Mouse (Mus musculus) heart, adult 2 months (tissue): Measurements from ENCODE around the gene Mrpl45. TPM values are rescaled to one million over a fixed set of nuclear protein-coding genes. Genes with fewer than 3 reads are reported as not detected.

ENCODE experiments used
- DNase-seq, 2 experiments: peaks; one replicate each; pipeline ENCODE4 v3.0.0; 2021
- H3K27ac ChIP-seq: fragments of 200-600 bp; 2 replicates; pipeline ENCODE4 v1.8.1; 2022
- H3K27me3 ChIP-seq: fragments of 200-500 bp; 2 replicates; pipeline ENCODE4 v1.6.1; 2012; ENCODE audit warnings: mild to moderate bottlenecking, low read length, inconsistent platforms, mixed read lengths; ENCODE audit not compliant: control insufficient read depth, insufficient read depth
- H3K36me3 ChIP-seq: fragments of 200-500 bp; 2 replicates; pipeline ENCODE4 v1.6.1; 2012; ENCODE audit warnings: low read length, inconsistent platforms; ENCODE audit not compliant: control insufficient read depth, insufficient read depth
- H3K4me1 ChIP-seq: fragments of 200-500 bp; 2 replicates; pipeline ENCODE4 v1.6.1; 2011; ENCODE audit warnings: low read length; ENCODE audit not compliant: control insufficient read depth, insufficient read depth
- H3K4me3 ChIP-seq: fragments of 200-600 bp; 2 replicates; pipeline ENCODE4 v1.8.1; 2022
- H3K79me2 ChIP-seq: fragments of 200-500 bp; replicated peaks from 2 replicates; pipeline ENCODE4 v1.6.1; 2012; ENCODE audit warnings: mild to moderate bottlenecking, inconsistent platforms, low read length, moderate library complexity, mixed read lengths; ENCODE audit not compliant: control insufficient read depth, insufficient read depth
- H3K9ac ChIP-seq: fragments of 200-500 bp; 2 replicates; pipeline ENCODE4 v1.6.1; 2012; ENCODE audit warnings: low read depth, mild to moderate bottlenecking, control low read depth, inconsistent platforms, low read length, mixed read lengths
- CTCF ChIP-seq: fragments of 200-600 bp; IDR thresholded peaks from 2 replicates; pipeline ENCODE4 v1.8.1; 2022; ENCODE audit warnings: antibody characterized with exemption, mild to moderate bottlenecking, moderate library complexity
- EP300 ChIP-seq: fragments of 200-500 bp; IDR thresholded peaks from 2 replicates; pipeline ENCODE4 v1.6.1; 2011; ENCODE audit warnings: low read depth, low read length, control low read depth; ENCODE audit not compliant: insufficient read depth
- POLR2A ChIP-seq: fragments of 200-500 bp; IDR thresholded peaks from 2 replicates; pipeline ENCODE4 v1.6.1; 2011; ENCODE audit warnings: mild to moderate bottlenecking, low read depth, low read length, control low read depth; ENCODE audit not compliant: insufficient read depth
- WGBS: fragments of 180-500 bp; shearing (Covaris S2); methylation state at CpG from one replicate; pipeline ENCODE4 v1.1.7; 2018; 5-methylcytosine and 5-hydroxymethylcytosine counted together
- intact Hi-C: fragments of 180-260 bp; cut with DNase I; formaldehyde crosslinking; loops from one replicate; pipeline ENCODE4 v1.15.1; 2025
- polyA plus RNA-seq: library from polyadenylated mRNA; depleted of rRNA; stranded (reverse); fragments of >200 nt; gene quantifications from 2 replicates; pipeline ENCODE4 v1.2.3, GENCODE M21; 2012
- total RNA-seq, 2 experiments: library from RNA; stranded (reverse); gene quantifications; 2 replicates each; pipeline ENCODE4 v1.2.3; 2021

The Mrpl45 gene
- total and polyA plus RNA-seq, 3 experiments, result 33.7 to 62.5 (median 48.9) TPM

DNA sequence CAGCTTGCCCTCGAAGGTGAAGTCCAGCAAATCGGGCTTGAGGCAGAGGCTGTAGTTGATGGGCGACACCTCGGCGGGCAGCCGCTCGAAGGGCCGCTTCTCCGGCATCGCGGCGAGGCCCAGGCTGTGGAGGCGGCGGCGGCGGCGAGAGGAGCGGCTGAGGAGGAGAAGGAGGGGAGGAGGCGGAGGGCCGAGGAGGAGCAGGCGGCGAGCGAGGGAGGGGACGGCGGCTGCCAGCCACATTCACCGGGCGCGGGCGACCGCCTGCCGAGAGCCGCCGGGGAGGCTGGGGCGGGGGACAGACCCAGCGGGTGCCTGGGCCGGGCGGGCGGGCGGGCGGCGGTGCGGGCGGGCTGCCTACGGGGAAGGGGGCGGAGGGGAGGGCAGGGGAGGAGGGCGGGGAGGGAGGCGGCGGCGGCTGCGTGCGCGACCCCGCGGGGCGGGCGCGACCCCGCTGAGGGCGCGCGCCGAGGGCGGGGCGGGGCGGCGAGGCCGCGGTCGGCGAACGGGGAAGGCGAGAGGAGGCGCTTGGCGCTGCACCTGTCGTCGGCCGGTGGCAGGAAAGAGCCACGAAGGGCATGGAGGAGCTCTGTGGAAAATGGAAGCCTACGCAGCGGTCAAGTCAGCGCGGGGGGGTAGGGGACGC, 35.2 kb upstream of the Mrpl45 start, which contains the start of gene Npepps:
Gene Npepps (minus strand): TSS at position 423 of the 646 bp plus-strand sequence.
- H3K79me2 ChIP-seq, result peaks cover 8% of the 10 kb centered on the region

DNA sequence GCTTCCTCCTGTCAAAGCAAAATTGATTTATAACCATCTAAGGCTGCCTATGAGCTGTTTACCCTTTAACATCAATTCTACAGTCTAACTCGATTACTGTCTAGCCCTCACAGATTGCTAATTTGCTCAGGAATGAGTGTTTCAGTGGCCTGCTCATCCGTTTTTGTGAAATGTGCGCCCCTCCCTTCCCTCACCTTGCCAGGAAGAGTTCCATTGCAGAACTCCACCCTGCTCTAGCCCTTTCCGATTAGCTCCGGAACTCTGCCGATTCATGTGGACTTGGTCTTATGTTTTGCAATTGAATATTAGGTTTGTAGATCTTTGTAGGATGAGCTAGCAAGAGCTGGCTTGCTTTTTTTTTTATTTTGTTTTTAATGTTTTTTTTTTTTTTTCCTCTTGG, 33.3 kb upstream of the Mrpl45 start:
- peaks cover 2% of the 10 kb centered on the region for H3K36me3 ChIP-seq
- intact Hi-C loops, result no loop called here
- H3K27ac ChIP-seq, result no peak overlapping the region
- H3K79me2 ChIP-seq, result peaks cover 3% of the 10 kb centered on the region; the same call in 1 of the 2 replicates
- no peak for DNase-seq
- TF ChIP-seq EP300 (no peak), POLR2A (no peak), CTCF (no peak)
- H3K9ac ChIP-seq, result no peak overlapping the region
- peaks cover 7% of the 10 kb centered on the region for H3K4me1 ChIP-seq
- WGBS, result 82% methylated on average over 6 of the region's 6 CpGs
- H3K4me3 ChIP-seq, result no peak overlapping the region
- no peaks in the 10 kb centered on the region for H3K27me3 ChIP-seq

More for the DNA sequence above, 35.2 kb upstream of the Mrpl45 start, which contains the start of gene Npepps:
- Histone ChIP-seq H3K9ac (peak within 1 kb of the TSS; percentile 100), H3K4me3 (peak within 1 kb of the TSS; percentile 78), H3K27me3 (no peaks in the 10 kb centered on the region), H3K27ac (peak within 1 kb of the TSS; percentile 87), H3K4me1 (peaks cover 7% of the 10 kb centered on the region), H3K36me3 (peaks cover 2% of the 10 kb centered on the region)
- intact Hi-C loops, result loop anchor here (1.0 kb wide), 1 partner anchor 30 kb away; no protein-coding TSS in a partner anchor
- TF ChIP-seq EP300 (no peak), POLR2A (peak; percentile 82), CTCF (0 out of 2 replicates have a peak, but pooled peaks have one; percentile 12)
- peak; percentile 87 to 88 for DNase-seq
- WGBS, result 1% methylated on average over 46 of the region's 83 CpGs

DNA sequence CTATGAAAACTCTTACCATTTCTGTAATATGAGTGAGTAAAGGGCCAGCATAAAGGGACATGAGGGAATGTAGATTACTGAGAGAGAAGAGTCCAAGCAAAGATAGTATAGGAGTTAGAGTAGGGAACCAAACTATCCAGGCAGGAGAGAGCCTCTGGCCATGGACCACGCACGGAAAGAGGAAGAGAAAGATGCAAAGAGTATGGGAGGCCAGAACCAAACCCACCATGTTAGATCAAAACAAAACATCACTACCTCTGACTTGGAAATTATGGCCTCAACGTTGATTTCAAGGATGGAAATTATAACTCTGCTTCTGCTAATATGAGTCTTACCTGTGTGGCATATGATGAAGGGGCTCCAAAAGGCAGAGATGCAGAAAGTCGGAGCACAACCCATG, 30.7 kb upstream of the Mrpl45 start:
- peaks cover 3% of the 10 kb centered on the region; the same call in 1 of the 2 replicates for H3K79me2 ChIP-seq
- DNase-seq, result no peak
- intact Hi-C loops, result no loop called here
- H3K27me3 ChIP-seq, result no peaks in the 10 kb centered on the region
- peaks cover 3% of the 10 kb centered on the region for H3K4me1 ChIP-seq
- no peak for TF ChIP-seq POLR2A
- TF ChIP-seq EP300, result no peak
- TF ChIP-seq CTCF, result no peak
- H3K27ac ChIP-seq, result no peak overlapping the region
- 70% methylated on average over 4 of the region's 4 CpGs for WGBS
- no peak overlapping the region for H3K4me3 ChIP-seq
- no peaks in the 10 kb centered on the region for H3K36me3 ChIP-seq
- H3K9ac ChIP-seq, result no peak overlapping the region

DNA sequence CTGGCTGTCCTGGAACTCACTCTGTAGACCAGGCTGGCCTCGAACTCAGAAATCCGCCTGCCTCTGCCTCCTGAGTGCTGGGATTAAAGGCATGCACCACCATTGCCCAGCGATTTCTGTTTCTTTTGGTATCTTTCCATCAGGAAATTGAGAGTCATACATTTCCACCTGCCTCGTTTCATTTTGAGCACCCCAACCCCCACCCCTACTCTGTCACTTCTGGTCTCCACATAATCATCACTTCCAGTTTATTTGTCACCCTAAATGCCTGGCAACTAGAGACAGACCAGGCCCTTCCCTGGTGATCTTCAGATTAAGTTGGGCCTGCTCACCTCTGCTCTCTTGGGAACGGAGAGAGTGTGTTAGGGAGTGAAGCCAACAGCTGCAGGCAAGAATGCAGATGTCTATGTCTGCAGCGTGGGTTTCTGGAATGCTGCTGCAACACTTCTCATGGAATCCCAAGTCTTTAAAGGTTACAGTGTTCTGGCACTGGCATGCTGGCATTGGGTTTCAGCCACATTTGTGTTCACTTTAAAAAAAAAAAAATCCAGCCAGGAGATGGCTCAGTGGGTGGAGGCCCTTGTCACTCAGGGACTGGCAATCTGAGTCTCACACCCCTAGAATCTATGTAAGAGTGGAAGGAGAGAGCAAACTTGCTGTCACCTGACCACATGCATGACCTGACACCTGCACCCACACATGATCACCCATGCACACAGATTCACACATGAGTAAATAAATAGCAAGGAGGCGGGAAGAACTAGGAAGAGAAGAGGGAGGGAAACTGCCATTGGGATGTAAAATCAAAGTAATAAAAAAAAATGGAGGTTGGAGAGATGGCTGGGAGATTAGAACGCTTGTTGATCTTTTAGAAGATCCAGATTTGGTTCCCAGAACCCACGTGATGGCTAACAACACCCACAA, 29.4 kb upstream of the Mrpl45 start:
- H3K36me3 ChIP-seq, result no peaks in the 10 kb centered on the region
- H3K27me3 ChIP-seq, result no peaks in the 10 kb centered on the region
- no peaks in the 10 kb centered on the region for H3K79me2 ChIP-seq
- no peak overlapping the region for H3K9ac ChIP-seq
- H3K4me1 ChIP-seq, result peaks cover 2% of the 10 kb centered on the region
- H3K4me3 ChIP-seq, result no peak overlapping the region
- no peak overlapping the region for H3K27ac ChIP-seq
- no peak for DNase-seq
- intact Hi-C loops, result no loop called here
- 64% methylated on average over 9 of the region's 9 CpGs for WGBS
- TF ChIP-seq EP300, result no peak

DNA sequence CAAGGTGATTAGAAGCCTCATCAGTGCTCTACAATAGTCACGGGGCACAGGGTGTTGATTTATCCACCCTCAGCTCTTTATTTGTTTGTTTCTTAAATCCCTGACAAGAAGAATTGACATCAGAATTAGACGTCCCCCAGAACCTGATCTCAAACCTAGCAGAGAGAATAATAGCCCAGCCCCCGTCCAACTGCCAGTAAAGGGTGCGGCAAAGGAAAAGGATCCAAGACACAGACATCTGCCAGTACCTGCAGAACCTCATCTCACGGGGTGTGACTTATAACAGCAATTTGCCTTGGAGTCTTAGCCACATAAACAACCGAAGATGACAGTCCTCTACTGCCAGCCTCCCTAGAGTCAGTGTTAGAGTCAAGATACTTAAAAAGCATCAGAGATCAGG, 28.5 kb upstream of the Mrpl45 start:
- TF ChIP-seq EP300, result no peak
- no peak for TF ChIP-seq POLR2A
- no peak for TF ChIP-seq CTCF
- no peaks in the 10 kb centered on the region for H3K79me2 ChIP-seq
- H3K9ac ChIP-seq, result no peak overlapping the region
- intact Hi-C loops, result no loop called here
- H3K27me3 ChIP-seq, result no peaks in the 10 kb centered on the region
- WGBS, result 72% methylated on average over 6 of the region's 6 CpGs
- H3K36me3 ChIP-seq, result no peaks in the 10 kb centered on the region
- peaks cover 2% of the 10 kb centered on the region for H3K4me1 ChIP-seq
- H3K27ac ChIP-seq, result no peak overlapping the region
- H3K4me3 ChIP-seq, result no peak overlapping the region
- no peak for DNase-seq

DNA sequence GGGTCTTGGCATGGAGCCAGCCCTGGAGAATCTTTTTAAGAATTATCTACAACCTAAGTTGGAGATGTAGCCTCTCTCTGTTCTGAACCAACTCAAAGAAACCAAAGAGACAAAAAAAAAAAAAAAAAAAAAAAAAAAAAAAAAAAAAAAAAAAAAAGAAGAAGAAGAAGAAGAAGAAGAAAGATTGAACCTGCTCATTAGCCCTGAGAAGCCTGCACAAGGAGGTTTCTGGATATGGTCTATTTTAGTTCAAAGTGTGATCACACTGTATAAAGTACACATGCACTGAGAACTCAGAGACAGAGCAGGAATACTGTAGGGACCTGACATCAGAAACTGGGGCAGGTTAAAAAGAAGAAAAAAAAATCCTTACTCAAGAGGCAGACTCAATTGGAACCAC, 27.9 kb upstream of the Mrpl45 start:
- H3K4me1 ChIP-seq, result peaks cover 2% of the 10 kb centered on the region

More for the DNA sequence above, 27.9 kb upstream of the Mrpl45 start:
- Histone ChIP-seq H3K4me3 (no peak overlapping the region), H3K27me3 (no peaks in the 10 kb centered on the region), H3K36me3 (no peaks in the 10 kb centered on the region), H3K9ac (no peak overlapping the region), H3K27ac (no peak overlapping the region), H3K79me2 (no peaks in the 10 kb centered on the region)
- TF ChIP-seq CTCF, result no peak
- no peak for TF ChIP-seq EP300
- TF ChIP-seq POLR2A, result no peak
- intact Hi-C loops, result no loop called here
- DNase-seq, result no peak
